Mouse (Mus musculus) heart, embryonic 12.5 days (tissue): ENCODE data around the gene Olfr1502. TPM values are rescaled to one million over a fixed set of nuclear protein-coding genes. Genes with fewer than 3 reads are reported as not detected.
"Not testable (repeated sequence)": the region's sequence is repeated elsewhere in the genome, so short reads cannot be mapped to it uniquely, and the experiment has no call there.

Experiments
- ATAC-seq: fragments of 200-750 bp; cut with Nextera tagmentation; 2 replicates; pipeline ENCODE4 v1.8.0; 2017; ENCODE audit warnings: moderate TSS enrichment, moderate library complexity; ENCODE audit not compliant: insufficient number of reproducible peaks, low FRiP score
- H3K27ac ChIP-seq: fragments of 300-500 bp; sonication (generic); 2 replicates; pipeline ENCODE4 v1.5.1; 2016; ENCODE audit warnings: mild to moderate bottlenecking, moderate library complexity; ENCODE audit not compliant: poor library complexity, severe bottlenecking
- H3K27me3 ChIP-seq: fragments of 300-500 bp; sonication (generic); replicated peaks from 2 replicates; pipeline ENCODE4 v1.6.1; 2016; ENCODE audit warnings: mild to moderate bottlenecking, moderate library complexity
- H3K36me3 ChIP-seq: fragments of 300-500 bp; sonication (generic); 2 replicates; pipeline ENCODE4 v1.6.1; 2016; ENCODE audit warnings: mild to moderate bottlenecking, moderate library complexity
- H3K4me1 ChIP-seq: fragments of 300-500 bp; sonication (generic); replicated peaks from 2 replicates; pipeline ENCODE4 v1.6.1; 2016; ENCODE audit warnings: mild to moderate bottlenecking
- H3K4me2 ChIP-seq: fragments of 300-500 bp; sonication (generic); 2 replicates; pipeline ENCODE4 v1.6.1; 2016; ENCODE audit warnings: mild to moderate bottlenecking, moderate library complexity
- H3K4me3 ChIP-seq: fragments of 300-500 bp; sonication (generic); 2 replicates; pipeline ENCODE4 v1.5.1; 2016; ENCODE audit warnings: mild to moderate bottlenecking
- H3K9ac ChIP-seq: fragments of 300-500 bp; sonication (generic); 2 replicates; pipeline ENCODE4 v1.6.1; 2016; ENCODE audit warnings: mild to moderate bottlenecking, moderate library complexity
- H3K9me3 ChIP-seq: fragments of 300-500 bp; sonication (generic); replicated peaks from 2 replicates; pipeline ENCODE4 v1.6.1; 2016; ENCODE audit warnings: mild to moderate bottlenecking, moderate library complexity
- WGBS: fragments of 180-500 bp; shearing (Covaris S2); methylation state at CpG from one replicate; pipeline ENCODE4 v1.1.7; 2016; 5-methylcytosine and 5-hydroxymethylcytosine counted together
- polyA plus RNA-seq: library from polyadenylated mRNA; unstranded; fragments of >200 nt; fragmentation: Nextera tagmentation; extraction: Ambion mirVana; gene quantifications from 2 replicates; pipeline ENCODE4 v1.2.1, GENCODE M21; 2016

The Olfr1502 gene
- polyA plus RNA-seq = not detected in 2 replicates

DNA sequence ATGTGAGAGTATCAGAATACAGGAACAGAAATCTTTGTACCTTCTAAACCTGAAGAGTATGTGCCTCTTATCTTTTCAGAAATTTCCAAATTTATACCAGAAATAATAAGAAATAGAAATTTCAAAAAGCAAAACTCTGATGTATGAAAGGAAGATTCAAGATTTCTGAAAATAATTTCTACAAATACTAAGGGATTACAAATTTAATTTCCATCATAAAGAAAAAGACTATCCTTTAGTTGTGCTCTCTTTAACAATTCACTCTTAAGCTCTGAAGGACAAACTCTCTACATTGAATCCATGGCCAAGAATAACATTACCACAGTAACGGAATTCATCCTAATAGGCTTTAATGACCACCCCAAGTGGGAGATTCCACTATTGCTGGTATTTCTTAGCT, at the start of gene Olfr1502:
Gene Olfr1502 (plus strand): TSS at position 301 of the 400 bp plus-strand sequence.
- WGBS = 70% methylated on average over 1 of the region's 1 CpGs
- no peak for ATAC-seq
- Histone ChIP-seq H3K4me1 (no peaks in the 10 kb centered on the region), H3K27ac (no peak within 1 kb of the TSS), H3K9me3 (no peaks in the 10 kb centered on the region), H3K36me3 (no peaks in the 10 kb centered on the region), H3K4me2 (no peak within 1 kb of the TSS), H3K27me3 (no peaks in the 10 kb centered on the region), H3K9ac (no peak within 1 kb of the TSS), H3K4me3 (no peak within 1 kb of the TSS)

DNA sequence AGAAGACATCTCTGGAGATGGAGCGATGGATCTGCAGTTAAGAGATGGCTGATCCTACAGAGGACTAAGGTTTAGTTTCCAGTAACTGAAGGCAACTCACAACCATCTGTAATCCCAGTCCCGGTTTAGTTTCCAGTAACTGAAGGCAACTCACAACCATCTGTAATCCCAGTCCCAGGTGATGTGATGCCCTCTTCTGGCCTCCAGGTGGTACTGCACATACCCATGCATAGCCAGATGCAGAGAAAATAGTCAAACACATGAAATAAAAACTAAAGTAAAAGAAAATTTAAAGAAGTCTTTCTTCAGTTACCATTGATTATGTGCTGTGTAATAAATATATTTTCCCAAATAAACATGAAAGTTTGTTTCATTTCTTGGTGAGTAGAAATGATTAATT, 48.8 kb upstream of the Olfr1502 start:
- no peak overlapping the region for H3K4me3 ChIP-seq
- H3K36me3 ChIP-seq = no peaks in the 10 kb centered on the region
- no peaks in the 10 kb centered on the region for H3K9me3 ChIP-seq
- no peak overlapping the region for H3K27ac ChIP-seq
- H3K27me3 ChIP-seq = no peaks in the 10 kb centered on the region
- H3K9ac ChIP-seq = no peak overlapping the region
- no peak for ATAC-seq
- H3K4me1 ChIP-seq = no peaks in the 10 kb centered on the region
- H3K4me2 ChIP-seq = no peak overlapping the region
- WGBS = 51% methylated on average over 2 of the region's 2 CpGs

DNA sequence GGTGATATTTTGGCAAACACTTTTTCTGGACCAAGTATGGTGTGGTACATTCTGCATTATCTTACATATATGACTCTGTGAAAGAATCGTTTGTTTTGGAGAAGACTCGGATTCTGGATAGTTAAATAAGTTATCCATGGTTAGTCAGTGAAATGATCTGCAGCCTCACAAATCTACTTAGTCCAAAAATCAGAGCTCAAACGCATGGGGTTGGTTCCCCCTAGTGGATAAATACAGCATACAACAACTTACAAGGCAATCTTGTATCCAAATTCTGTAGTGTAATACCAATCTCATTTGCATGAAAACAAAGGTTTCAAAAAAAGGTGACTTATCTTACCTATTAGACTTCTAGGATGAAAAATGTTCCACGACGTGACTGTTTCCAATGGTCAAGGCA, 42.8 kb upstream of the Olfr1502 start:
- no peak overlapping the region for H3K27ac ChIP-seq
- H3K4me2 ChIP-seq = no peak overlapping the region
- H3K36me3 ChIP-seq = no peaks in the 10 kb centered on the region
- no peaks in the 10 kb centered on the region for H3K27me3 ChIP-seq
- no peak for ATAC-seq
- 0 out of 2 replicates have a peak, but pooled peaks cover 3% of the 10 kb centered on the region for H3K9me3 ChIP-seq
- no peak overlapping the region for H3K4me3 ChIP-seq
- no peaks in the 10 kb centered on the region for H3K4me1 ChIP-seq
- no peak overlapping the region for H3K9ac ChIP-seq
- 23% methylated on average over 5 of the region's 5 CpGs for WGBS

DNA sequence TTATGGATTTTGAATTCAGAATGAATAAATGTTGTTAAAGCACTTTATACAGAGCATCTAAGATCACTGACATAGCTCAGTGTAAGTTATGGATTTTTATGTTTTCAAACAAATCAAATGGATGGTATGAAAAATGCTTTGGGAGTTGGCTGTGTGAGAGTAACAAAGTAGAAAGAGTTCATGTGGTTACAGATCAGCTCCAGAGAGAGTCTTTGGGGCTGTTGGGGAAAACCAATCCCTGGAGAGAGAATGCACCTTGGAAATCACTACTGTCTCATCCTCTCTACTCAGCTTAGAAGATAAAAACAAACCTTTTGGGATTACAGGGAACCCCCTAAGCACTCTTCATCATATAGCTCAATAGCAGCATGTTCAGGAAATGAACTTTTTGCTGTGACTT, 42.2 kb upstream of the Olfr1502 start, which contains the start of gene Olfr1499:
Gene Olfr1499 (minus strand): TSS at position 101 of the 400 bp plus-strand sequence.
- Histone ChIP-seq H3K36me3 (no peaks in the 10 kb centered on the region), H3K4me2 (no peak within 1 kb of the TSS), H3K27ac (no peak within 1 kb of the TSS), H3K4me1 (no peaks in the 10 kb centered on the region), H3K27me3 (no peaks in the 10 kb centered on the region), H3K9me3 (0 out of 2 replicates have a peak, but pooled peaks cover 3% of the 10 kb centered on the region), H3K9ac (no peak within 1 kb of the TSS), H3K4me3 (no peak within 1 kb of the TSS)
- ATAC-seq = no peak

DNA sequence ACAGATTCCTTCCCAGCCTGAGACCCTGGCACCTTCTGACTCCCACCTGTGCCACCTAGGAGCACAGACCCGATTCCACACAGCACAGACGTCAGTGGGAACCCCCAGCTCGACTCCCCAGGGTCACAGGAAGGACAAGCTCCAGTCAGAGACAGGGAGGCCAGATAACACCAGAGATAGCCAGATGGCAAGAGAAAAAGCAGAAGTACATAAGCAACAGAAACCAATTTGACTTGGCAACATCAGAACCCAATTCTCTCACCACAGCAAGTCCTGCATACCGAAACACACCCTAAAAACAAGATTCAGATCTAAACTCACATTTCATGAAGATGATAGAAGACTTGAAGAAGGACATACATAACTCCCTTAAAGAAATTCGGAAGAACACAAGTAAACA, 40.7 kb upstream of the Olfr1502 start:
- Histone ChIP-seq H3K36me3 (no peaks in the 10 kb centered on the region), H3K27me3 (no peaks in the 10 kb centered on the region), H3K27ac (no peak overlapping the region), H3K4me2 (no peak overlapping the region), H3K4me1 (no peaks in the 10 kb centered on the region), H3K9me3 (0 out of 2 replicates have a peak, but pooled peaks cover 3% of the 10 kb centered on the region), H3K4me3 (no peak overlapping the region), H3K9ac (no peak overlapping the region)
- 44% methylated on average over 5 of the region's 5 CpGs for WGBS
- no peak for ATAC-seq

DNA sequence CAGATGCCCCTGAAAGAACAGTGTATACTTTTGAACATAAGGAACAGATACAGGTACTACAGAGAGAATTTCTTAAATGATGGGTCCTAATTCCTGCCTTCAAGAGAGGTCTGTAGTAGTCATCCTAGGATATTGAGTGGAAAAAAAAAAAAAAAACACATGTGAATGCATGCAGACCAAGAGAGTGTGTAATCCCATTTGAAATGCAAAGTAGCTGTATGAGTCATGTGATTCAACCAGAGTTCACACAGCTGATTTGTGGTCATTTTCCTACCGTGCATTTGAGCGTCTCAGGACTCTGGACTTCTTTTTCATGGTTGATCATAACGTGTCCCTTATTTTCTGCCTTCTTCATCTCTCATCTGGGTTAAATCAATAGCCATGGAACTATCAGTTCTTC, 33.1 kb upstream of the Olfr1502 start:
- ATAC-seq = no peak
- WGBS = 61% methylated on average over 3 of the region's 3 CpGs
- H3K36me3 ChIP-seq = no peaks in the 10 kb centered on the region
- H3K4me3 ChIP-seq = no peak overlapping the region
- H3K27me3 ChIP-seq = no peaks in the 10 kb centered on the region
- no peaks in the 10 kb centered on the region for H3K4me1 ChIP-seq
- no peak overlapping the region for H3K9ac ChIP-seq
- H3K9me3 ChIP-seq = 0 out of 2 replicates have a peak, but pooled peaks cover 3% of the 10 kb centered on the region
- no peak overlapping the region for H3K27ac ChIP-seq
- H3K4me2 ChIP-seq = no peak overlapping the region

DNA sequence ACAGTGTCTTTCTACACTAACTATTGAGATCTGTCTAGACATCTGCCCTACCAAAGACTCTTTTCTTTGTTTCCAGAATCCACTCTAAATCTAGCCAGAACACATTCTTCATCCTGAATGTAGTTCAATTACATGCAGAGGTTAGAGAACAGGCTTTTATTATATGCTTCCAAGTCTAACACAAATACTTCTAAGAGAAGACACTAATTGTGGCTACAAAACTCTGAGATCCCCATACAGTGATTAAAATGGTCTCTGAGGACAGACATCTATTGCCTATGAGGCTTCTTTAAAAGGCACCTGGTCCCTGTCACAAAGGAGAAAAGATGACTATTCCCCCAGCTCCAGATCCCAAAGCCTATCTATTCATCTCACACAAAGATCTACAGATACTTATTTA, 31.2 kb upstream of the Olfr1502 start, which contains the start of gene Olfr1500:
Gene Olfr1500 (minus strand): TSS at position 101 of the 400 bp plus-strand sequence.
- Histone ChIP-seq H3K9me3 (0 out of 2 replicates have a peak, but pooled peaks cover 3% of the 10 kb centered on the region), H3K36me3 (no peaks in the 10 kb centered on the region), H3K4me1 (no peaks in the 10 kb centered on the region), H3K9ac (no peak within 1 kb of the TSS), H3K4me2 (no peak within 1 kb of the TSS), H3K4me3 (no peak within 1 kb of the TSS), H3K27ac (no peak within 1 kb of the TSS), H3K27me3 (no peaks in the 10 kb centered on the region)
- no peak for ATAC-seq

DNA sequence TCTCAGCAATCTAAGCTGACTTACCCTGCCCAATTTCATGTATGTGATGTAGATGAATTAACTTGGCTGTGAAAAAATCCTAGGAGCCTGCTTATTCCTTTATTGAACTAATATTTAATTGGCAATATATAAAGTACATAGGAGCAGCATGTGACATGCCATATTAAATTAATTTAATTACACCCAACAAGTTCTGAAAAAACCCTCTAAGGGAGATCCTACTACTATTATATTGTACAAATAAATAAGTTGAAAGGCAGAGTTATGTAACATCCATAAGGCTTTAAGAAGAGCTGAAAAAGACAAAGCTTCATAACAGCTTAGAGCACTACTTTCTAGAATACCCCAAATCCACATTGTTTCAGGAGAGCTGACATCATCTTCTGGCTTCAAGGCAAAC, 11.0 kb upstream of the Olfr1502 start, which contains the start of gene Olfr1501:
Gene Olfr1501 (minus strand): TSS at position 101 of the 400 bp plus-strand sequence.
- not testable (repeated sequence) for H3K9me3 ChIP-seq, H3K36me3 ChIP-seq, H3K27me3 ChIP-seq, H3K4me3 ChIP-seq, H3K27ac ChIP-seq, H3K4me2 ChIP-seq, ATAC-seq, H3K9ac ChIP-seq, H3K4me1 ChIP-seq

DNA sequence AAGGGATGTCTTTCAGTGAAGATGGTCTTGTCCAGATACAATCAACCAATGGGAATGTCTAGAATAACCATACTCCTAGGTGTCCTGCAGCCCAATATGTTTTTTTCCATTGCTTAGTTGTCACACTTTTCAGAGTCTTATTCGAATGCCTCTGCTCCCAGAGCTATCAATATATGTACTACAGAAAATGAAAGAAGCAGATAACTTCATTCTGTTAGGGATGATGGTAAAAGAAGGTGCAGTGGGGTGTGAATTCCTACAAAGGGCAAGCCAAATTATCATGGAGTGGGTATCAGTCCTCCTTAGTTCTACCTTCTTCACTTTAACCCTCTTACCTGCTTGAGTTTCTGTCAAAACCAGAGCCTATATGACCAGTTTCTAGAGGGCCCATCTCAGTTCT, 36.2 kb downstream of the Olfr1502 start, which contains the start of gene Olfr1504:
Gene Olfr1504 (minus strand): TSS at position 101 of the 400 bp plus-strand sequence.
- no peaks in the 10 kb centered on the region for H3K9me3 ChIP-seq
- H3K4me1 ChIP-seq = no peaks in the 10 kb centered on the region
- H3K4me3 ChIP-seq = no peak within 1 kb of the TSS
- no peak within 1 kb of the TSS for H3K4me2 ChIP-seq
- H3K36me3 ChIP-seq = no peaks in the 10 kb centered on the region
- ATAC-seq = no peak
- no peaks in the 10 kb centered on the region for H3K27me3 ChIP-seq
- no peak within 1 kb of the TSS for H3K9ac ChIP-seq
- WGBS = 63% methylated on average over 1 of the region's 1 CpGs
- no peak within 1 kb of the TSS for H3K27ac ChIP-seq

Other genes with a start within 250 kb of the Olfr1502 start
- not detected in 2 replicates for gene Olfr1487, start 244.4 kb upstream of the Olfr1502 start, polyA plus RNA-seq
- gene Olfr1489, start 230.2 kb upstream of the Olfr1502 start, polyA plus RNA-seq = not detected in 2 replicates
- not detected in 2 replicates for gene Olfr1490, start 210.7 kb upstream of the Olfr1502 start, polyA plus RNA-seq
- not detected in 2 replicates for gene Olfr1491, start 164.5 kb upstream of the Olfr1502 start, polyA plus RNA-seq
- not detected in 2 replicates for gene Olfr1493-ps1, start 138.5 kb upstream of the Olfr1502 start, polyA plus RNA-seq
- not detected in 2 replicates for gene Olfr1494, start 122.1 kb upstream of the Olfr1502 start, polyA plus RNA-seq
- gene Olfr1495, start 97.2 kb upstream of the Olfr1502 start, polyA plus RNA-seq = not detected in 2 replicates
- not detected in 2 replicates for gene Olfr1496, start 83.9 kb upstream of the Olfr1502 start, polyA plus RNA-seq
- gene Olfr1497, start 63.6 kb upstream of the Olfr1502 start, polyA plus RNA-seq = not detected in 2 replicates
- gene Olfr1499, start 42.3 kb upstream of the Olfr1502 start, polyA plus RNA-seq = not detected in 2 replicates
- not detected in 2 replicates for gene Olfr1500, start 31.3 kb upstream of the Olfr1502 start, polyA plus RNA-seq
- gene Olfr1501, start 11.1 kb upstream of the Olfr1502 start, polyA plus RNA-seq = not detected in 2 replicates
- gene Olfr1504, start 36.1 kb downstream of the Olfr1502 start, polyA plus RNA-seq = not detected in 2 replicates
- not detected in 2 replicates for gene Olfr1505, start 51.7 kb downstream of the Olfr1502 start, polyA plus RNA-seq